Mouse (Mus musculus) cerebral cortex, adult 2 months (tissue): ENCODE measurements around the gene Sspo.

Source experiments
- WGBS: fragments of 180-500 bp; shearing (Covaris S2); methylation state at CpG from one replicate; pipeline ENCODE4 v1.1.7; 2018; 5-methylcytosine and 5-hydroxymethylcytosine counted together

Sspo gene

DNA sequence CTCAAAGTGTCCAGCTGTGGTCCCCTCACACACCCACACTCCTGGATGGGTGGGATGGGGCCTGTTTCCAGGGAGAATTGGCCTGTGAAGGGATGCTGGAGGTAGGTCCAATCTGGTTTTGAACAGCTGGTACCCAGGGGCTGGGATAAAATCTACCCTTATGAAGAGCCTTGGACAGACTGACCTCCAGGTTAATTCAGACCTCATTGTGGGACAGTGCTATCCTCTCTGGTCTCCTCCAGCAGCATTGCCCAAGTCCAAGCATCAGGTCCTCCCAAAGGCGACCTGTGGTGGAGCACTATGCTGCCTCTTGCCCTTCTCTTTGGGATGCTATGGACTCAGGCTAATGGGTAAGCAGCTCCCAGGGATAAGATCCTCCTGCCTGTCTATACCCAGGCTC is at the start of gene Sspo:
Sspo (plus strand) TSS at position 301 of the 400 bp plus-strand sequence.
- 100% methylated on average over 1 of the region's 1 CpGs for WGBS

DNA sequence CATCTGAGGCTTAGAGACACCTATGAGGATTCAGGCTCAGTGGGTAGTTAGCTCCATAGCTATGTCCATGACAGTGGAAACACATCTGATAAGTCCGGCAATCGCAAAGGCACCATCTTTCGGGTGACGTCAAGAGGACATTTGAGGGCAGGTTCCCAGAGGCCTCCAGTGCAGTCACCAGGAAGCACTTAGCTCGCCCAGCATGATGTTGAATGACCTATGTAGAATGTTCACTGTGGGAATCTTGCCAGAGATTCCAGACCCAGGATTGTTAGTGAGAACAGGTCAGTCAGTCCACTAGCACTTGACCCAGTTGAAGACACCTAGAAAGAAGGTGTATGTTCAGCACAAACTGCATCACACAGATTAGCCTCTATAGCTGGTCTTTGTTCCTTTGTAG is 48.1 kb upstream of the Sspo start:
- WGBS, result 95% methylated on average over 5 of the region's 5 CpGs

DNA sequence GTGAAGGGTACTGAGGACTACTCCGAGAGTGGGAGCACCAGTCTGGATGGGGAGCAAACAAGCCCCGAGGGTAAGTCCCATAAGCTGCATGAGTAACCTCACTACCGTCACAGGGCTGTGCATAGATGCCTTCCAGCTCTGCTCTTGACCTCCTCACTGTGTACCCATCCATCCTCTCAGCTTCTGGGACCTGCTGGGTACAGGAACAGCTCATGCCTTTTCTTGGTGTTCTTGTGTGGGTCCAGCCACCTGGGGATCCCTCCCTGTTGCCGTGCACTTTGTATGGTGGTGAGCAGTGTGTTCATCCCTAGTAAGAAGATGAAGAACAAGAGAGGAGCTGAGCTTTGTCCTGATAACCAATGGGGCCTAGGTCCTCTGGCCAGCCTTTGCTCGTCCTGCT is 44.0 kb upstream of the Sspo start:
- 92% methylated on average over 5 of the region's 5 CpGs for WGBS

DNA sequence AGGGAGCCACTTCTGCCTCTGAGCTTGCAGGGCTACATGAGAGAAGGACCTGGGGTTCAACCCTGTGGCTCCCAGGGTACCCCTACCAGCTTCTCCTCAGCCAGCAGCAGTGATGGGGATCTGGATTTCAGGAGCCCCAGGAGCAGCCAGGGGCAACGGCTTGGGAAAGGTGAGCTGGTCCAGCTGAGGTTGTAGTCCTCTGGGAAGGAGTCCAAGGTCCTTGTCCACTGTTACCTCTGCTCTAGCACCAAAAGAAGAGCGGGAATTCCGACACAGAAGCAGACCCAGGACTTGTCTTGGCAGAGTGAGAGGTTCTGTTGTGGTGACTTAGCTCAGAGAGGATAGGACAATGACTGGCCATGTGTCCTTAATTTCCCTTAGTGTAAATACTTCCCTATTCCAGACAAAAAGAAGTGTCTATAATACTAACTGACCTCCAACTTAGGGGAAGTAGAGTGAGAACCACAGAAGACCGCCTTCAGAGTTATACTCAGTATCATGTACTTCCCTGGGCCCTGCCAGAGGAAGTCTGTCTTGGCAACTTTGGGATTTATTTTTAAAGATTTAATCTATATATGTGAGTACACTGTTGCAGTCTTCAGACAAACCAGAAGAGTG is 38.2 kb upstream of the Sspo start:
- WGBS, result 93% methylated on average over 4 of the region's 4 CpGs

DNA sequence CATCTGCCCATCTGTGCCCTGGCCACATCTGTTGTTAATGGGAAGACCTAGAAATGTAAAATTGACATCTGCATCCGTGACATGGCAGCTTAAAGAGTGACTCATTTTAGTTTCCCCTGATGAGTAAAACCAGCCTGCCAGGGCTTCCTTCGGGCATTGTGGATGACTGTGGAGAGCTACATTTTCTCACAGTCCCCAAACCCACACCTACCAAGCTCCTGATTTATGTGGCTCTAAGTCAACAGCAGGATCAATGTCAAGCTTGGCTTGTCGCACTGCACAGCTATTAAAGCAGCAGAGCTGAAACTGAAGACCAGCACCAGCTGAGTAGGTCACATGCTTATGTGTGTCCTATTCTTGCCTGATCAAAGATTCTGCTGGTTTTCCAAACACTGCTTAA is 37.5 kb upstream of the Sspo start:
- 68% methylated on average over 3 of the region's 3 CpGs for WGBS

DNA sequence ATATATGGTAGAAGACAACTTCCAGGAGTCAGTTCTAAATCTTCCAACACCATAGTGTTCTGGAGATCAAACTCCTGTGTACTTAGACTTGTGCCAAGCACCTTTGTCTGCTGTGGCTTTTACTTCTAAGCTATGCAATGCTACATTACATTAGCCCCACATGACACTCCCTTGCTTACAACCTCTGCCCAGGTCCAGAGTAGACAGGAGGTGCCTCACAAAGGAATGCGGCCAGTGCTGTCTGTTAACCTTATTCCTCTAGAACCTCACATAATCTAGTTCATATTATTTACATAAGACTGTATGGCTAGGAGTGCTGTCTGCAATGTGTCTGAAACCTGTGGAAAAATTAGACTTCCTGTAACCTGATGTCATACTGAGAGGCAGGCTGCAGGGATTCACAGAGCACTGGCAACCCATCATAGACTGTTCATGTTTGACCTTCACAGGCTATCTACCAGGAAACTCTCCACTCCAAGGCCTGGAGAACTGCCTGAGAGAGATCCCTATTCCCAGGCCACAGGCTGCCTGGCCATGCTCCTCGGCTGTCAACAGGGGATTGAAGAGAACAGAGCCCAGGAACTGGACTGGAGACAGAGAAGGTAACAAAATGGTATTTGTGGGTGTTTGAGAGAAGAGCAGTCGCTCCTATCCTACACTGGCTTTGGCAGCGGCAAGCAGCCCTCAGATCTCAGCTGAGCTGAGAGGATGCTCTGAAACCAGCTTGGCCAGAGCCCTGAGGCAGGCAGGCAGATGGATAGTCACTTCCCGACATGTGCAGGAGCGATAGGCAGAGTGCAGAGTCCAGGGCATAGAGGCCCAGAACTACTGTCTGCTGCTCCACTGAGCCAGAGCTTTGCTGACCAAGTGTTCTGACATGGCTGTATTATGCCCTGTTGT is 36.6 kb upstream of the Sspo start:
- 82% methylated on average over 6 of the region's 6 CpGs for WGBS

DNA sequence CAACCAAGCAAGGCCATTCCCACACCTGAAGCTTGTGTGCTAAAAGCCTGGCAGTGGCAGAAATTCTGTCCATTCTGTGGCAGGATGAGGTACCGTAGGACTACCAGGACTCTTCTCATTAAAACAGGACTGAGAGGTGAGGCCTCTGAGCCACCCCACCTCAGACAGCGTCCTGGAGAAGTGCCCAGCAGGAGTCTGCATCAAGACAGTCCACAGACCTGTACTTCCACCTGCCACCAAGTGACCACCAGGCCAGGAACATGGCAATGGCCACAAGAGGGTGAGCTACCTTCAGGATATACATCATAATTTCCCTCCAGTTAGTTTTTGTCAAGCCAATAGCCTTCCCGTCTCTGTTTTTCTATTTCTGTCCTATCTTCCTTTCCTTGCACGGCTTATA is 35.9 kb upstream of the Sspo start:
- 71% methylated on average over 4 of the region's 4 CpGs for WGBS

DNA sequence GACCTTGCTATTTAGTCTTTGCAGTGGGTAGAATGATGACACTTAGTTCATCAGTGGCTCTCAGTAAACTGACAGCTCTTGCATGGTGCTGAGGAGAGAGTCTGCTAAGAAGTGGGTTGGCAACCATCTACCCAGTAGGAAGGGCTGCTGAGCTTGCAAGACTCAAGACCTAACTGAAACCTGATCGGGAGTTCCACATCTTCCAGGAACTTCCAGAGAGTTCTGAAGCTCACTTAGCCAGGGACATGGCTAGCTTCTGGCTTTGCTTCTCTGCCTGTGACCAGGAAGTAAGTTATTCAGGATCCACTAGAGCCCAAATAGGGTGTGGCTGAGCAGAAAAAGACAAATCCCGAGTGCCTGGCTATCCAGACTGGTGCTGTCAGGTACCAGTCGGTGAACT is 35.4 kb upstream of the Sspo start:
- WGBS, result 70% methylated on average over 3 of the region's 3 CpGs

DNA sequence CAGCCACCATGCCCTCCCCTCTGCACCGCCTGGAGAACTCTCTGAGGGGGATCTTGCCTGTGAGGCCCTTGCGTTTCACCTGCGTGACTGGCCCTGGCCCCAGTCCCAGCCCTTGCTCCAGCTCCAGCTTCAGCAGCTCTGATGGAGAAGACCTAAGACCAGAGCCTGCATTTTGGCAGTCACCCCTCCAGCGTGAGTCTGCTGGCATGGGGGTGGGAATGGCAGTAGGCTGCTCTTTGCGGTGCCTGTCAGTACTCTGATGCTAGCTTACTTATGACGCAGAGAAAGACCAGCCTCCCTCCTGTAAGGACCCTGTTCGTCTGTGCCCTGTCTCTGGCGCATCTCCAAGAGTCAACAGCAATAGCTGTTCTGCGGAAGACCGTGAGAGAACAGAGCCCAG is 34.9 kb upstream of the Sspo start:
- WGBS, result 69% methylated on average over 10 of the region's 10 CpGs

DNA sequence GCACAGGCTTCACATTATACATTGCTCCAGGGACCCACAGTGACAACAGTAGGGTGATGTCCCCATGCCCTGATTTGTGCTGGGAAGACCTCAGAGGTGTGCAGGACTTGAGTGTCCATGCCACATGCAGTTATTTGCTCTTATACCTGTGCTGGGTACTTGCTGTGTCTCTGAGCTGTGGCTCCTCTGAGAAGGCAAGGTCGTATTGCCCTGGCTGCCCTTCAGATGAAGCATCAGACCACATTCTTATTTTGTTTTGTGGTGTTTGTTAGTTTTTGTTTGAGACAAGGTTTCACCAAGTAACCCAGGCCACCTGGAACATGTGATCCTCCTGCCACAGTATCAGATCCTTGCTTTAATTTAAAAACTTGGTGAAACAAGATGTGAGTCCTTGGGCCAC is 33.1 kb upstream of the Sspo start:
- 93% methylated on average over 1 of the region's 1 CpGs for WGBS

DNA sequence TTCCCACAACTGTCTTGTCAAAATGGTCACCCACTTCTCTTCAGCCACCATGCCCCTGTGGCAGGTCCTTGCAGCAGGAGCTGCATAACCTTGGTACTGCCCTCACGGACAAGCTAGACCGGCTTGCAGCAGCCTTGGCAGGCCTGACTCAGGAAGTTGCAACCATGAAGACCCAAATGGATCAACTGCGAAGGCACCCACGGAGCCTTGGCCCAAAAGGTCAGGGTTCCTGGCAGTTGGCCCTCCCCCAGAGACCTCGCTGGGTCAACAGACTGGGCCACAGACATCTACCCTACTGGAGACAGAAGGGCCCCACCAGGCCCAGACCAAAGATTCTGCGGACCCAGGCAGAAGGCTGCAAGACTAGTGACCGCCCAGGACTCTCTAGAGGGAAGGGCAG is 32.4 kb upstream of the Sspo start:
- WGBS, result 94% methylated on average over 7 of the region's 7 CpGs

DNA sequence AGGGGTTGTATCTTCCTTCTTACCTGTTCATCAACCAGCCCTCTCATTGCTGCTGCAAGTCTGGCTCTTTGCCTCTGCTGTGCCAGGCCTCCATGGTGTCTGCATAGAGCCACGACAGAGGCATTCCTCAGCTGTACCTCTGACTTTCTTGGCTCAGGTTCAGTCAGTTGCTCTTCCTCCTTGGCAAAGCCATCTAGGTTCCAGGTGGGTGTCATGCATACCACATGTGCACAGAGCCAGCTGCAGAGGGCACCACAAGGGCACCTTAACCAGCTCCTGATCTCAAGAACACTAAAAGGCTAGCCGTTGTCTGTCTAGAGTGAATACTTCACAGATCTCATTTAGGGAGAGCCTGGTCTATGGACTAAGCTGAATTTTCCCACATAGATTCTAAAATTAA is 31.5 kb upstream of the Sspo start:
- WGBS, result 60% methylated on average over 2 of the region's 2 CpGs

DNA sequence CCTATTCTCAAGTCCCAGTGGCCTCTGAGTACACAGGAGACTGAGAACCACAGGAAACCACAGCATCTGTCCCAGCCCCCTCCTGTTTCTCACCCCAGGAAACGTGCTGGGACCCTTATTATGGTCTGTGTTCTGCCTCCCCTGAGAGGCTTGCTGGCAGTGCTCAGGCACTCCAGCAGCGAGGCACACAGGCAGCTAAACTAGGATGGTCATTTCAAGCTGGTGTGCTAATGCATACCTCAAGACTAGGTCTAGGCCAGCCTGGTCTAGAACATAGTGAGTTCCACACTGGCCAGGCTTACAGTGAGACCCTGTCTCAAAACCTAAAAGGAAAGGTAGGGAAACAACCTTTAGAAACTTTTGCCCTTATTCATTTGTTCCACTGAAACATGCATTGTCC is 27.4 kb upstream of the Sspo start:
- 20% methylated on average over 2 of the region's 2 CpGs for WGBS

DNA sequence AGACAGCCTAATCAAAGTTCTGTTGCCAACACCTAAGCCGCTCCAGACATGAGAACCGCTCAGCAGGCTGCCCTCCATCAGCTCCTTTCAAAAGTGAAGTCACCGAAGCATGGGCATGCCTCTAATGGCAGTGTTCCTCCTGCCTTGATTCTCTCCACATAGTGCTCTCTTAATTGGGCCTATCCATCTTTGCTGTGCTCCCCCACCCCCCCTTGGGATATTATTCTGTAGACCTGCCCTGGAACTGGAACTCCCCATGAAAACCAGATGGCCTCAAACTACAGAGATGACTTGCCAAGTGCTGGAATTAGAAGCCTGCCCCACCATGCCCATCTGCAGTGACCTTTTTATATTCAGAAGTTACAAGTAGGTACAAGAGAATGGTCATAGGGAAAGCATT is 24.7 kb upstream of the Sspo start:
- WGBS, result 84% methylated on average over 3 of the region's 3 CpGs

DNA sequence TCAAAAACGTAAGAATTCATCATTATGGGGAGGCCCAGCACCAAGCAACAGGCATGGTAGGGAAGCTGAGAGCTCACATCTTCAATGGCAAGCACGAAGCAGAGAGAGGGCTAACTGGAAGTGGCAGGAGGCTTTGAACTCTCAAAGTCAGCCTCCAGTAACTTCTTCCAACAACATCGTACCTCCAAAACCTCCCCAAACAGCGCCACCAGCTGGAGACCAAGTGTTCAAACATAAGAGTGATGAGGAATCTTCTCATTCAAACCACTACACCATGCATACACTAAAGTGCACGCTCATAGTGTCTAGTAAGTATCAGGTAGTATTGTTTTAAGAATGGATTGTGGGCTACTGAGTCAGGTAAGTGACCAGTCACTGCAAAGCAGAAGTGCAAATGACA is 24.0 kb upstream of the Sspo start:
- WGBS, result 69% methylated on average over 5 of the region's 5 CpGs

DNA sequence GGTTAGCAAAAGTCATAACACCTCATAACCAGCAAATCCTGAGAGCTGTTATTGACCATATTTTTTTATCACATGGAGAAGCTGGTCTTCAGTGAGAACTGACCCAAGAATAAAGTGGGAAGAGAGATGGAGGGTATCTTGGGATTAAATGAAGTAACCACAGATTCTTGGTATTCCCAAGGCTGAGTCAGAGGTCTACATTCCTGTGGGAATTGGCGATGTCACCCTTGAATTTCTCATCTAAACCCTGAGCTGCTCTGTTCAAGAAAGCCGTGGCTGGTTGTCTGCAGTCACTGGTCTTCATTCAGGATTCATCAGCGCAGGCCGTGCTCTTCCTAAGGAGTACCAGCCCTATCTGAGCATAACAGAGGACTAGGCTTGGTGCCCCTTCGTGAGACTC is 21.1 kb upstream of the Sspo start:
- 85% methylated on average over 5 of the region's 5 CpGs for WGBS

DNA sequence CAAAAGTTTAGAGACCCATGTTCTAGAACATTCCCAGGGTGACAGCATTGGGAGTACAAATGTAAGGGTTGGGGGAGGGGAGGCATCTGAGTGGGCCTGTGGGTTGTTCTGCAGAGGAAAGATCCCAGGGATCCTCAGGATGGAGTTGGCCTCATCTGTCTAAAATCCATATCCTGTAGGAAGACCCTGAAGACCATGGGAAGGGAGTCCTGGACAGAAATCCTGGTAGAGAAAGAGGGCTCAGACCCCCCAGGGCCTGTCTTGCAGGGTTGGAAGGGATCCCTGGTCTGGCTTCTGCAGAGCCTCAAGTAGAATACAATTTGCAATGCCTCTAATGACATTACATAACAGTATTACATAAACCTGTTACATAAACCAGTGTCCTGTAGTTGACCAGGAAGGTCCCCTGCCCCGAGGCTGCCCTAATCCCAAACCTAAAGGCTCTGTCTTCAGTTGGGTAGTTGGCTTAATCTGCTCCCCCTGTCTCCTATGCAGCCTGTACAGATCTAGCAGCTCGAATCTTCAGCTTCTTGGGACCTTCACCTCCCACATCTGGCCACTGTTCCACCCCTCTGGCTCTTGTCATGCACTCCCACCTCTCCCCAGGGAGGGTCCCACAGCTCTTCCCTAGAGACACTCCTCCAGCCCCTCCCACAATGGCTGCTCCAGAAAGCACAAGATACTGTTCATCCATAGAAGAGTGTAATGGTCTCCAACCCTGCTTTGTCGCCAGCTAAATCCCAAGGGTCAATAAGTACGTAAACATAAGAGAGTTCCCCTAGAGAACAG is 19.1 kb upstream of the Sspo start:
- WGBS, result 75% methylated on average over 4 of the region's 4 CpGs

DNA sequence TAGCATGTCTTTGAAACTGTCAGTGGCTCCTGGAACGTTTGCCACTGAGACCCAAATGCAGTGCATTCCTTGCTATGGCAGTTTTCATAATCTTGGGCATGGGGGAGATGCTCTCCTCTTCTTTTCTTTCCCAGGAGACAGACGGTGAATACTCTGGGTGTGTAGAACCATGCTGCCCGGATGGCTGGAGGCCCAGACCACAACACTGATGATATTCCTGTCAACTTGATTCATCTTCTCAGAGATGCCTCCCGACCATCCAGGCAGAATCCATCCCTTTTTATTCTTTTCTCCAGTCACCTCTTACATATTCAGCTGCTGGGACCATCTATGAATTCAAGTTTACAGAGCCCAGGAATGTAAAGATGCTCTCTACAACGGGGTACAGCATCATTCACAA is 17.3 kb upstream of the Sspo start:
- 84% methylated on average over 5 of the region's 5 CpGs for WGBS

DNA sequence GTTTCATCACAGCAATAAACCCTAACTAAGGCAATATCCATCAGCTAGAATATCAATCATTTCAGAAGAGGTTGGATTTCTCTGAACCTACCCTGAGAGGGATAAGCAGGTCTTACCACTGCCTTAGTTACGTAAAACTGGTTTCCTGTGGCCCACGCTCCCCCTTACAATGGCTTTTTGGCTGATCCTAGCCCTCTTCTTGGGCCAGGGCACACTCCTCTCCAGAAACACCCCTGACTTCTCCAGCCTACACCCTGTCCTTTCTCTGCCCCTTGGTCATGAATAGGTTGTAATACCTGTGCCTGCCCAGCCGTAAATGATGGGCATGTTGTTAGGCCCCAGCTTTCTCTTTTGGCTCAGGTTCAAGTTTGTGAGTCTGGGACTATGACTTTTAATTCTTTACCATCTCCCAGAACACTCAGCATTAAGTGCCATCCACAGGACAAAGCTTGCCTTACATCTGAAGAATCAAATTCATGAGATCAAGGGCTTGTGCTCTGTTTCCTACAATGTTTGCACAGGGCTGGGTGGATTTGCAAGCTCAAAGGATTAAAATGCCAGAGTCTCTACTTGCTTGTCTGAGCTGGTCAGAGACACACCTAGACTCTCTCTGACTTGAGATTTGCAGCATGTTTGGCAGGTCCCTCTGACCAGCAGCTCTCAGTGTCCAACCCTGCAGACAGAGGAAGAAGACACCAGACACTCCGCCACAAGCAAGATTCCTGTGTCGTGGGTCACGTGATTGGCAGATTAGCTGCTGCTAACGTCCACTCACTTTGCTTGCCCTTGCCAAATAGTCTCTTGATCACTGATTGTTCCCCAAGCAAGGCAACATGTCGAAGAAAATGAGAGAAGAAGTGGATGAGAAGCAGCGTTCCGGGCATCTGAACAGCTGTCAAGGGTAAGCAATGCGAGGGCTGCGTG is 14.9 kb upstream of the Sspo start:
- 72% methylated on average over 12 of the region's 12 CpGs for WGBS

DNA sequence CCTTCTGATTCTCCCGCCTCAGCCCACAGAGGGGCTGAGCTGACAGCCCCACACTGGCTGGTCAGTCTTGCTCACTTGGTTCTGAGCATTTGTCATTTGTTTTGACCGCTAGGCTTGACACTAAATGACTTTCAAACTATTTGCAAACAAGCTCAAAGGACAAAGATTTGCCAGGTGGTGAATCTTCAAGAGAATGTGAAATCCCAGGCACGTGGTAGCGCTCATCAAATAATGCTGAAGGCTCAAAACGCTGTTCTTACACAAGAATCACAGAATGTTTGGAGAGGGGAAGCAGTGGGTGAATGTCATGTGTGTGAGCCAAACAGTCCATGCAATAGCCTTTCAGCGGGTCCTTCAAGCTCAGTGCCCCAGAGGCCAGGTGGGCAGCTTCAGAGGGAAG is 13.4 kb upstream of the Sspo start:
- WGBS, result 75% methylated on average over 6 of the region's 6 CpGs

DNA sequence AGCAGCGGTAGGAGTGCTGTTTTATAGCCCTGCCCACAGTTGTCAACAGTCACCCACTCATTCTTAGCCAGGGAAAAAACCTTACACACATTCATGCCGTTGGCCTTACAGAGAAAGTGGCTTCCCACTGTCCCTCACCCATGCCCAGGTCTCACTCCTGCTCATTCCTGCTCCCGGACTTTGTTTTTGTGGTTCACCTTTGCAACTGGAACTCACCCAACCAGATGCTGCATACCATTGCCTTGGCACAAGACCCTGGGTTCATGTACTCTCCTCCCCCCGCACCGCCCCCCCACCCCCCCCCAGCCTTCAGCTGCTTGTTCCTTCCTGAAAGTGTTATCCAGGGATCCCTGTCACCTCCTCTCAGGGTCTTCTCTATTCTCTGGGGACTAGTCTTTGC is 12.9 kb upstream of the Sspo start:
- WGBS, result 58% methylated on average over 5 of the region's 5 CpGs
